Mouse (Mus musculus): ENCODE data around the gene Gm21788. TPM values are rescaled to one million over a fixed set of nuclear protein-coding genes. Genes with fewer than 3 reads are reported as not detected.

The Gm21788 gene
- not detected for polyA plus RNA-seq (2014; fragmentation: Illumina TruSeq; extraction: RNeasy Lipid Tissue Mini Kit (QIAGEN cat#74804); ENCODE audit: low read depth, low replicate concordance)

GRCm38 (mm10) chrY:7404710-7405109, at the start of gene Gm21788:
Gene Gm21788, plus strand, starts transcription at chrY:7405010.

Other genes starting within 250 kb of the Gm21788 start
- gene Gm21244, start 235.7 kb upstream of the Gm21788 start, polyA plus RNA-seq (2014; fragmentation: Illumina TruSeq; extraction: RNeasy Lipid Tissue Mini Kit (QIAGEN cat#74804); ENCODE audit: low read depth, low replicate concordance), result not detected
- gene Gm28998, start 151.2 kb upstream of the Gm21788 start, polyA plus RNA-seq (2014; fragmentation: Illumina TruSeq; extraction: RNeasy Lipid Tissue Mini Kit (QIAGEN cat#74804); ENCODE audit: low read depth, low replicate concordance), result not detected
- not detected for gene Gm20826, start 233.5 kb downstream of the Gm21788 start, polyA plus RNA-seq (2014; fragmentation: Illumina TruSeq; extraction: RNeasy Lipid Tissue Mini Kit (QIAGEN cat#74804); ENCODE audit: low read depth, low replicate concordance)